Mouse (Mus musculus) brain, embryonic 14.5 days (tissue): ENCODE measurements around the gene Ets2. TPM values are rescaled to one million over a fixed set of nuclear protein-coding genes. Genes with fewer than 3 reads are reported as not detected.

ENCODE experiments used
- DNase-seq: peaks from one replicate; pipeline ENCODE4 v3.0.0-alpha.2; 2011; ENCODE audit warnings: low read depth
- CTCF ChIP-seq: fragments of 200-500 bp; IDR thresholded peaks from 2 replicates; pipeline ENCODE4 v1.5.1; 2012; ENCODE audit warnings: inconsistent platforms, mild to moderate bottlenecking, moderate library complexity, borderline replicate concordance; ENCODE audit not compliant: insufficient read depth, insufficient read length; ENCODE audit errors: extremely low read depth
- POLR2A ChIP-seq: fragments of 200-500 bp; IDR thresholded peaks from 2 replicates; pipeline ENCODE4 v1.6.1; 2012; ENCODE audit warnings: mild to moderate bottlenecking, inconsistent platforms, borderline replicate concordance; ENCODE audit not compliant: poor library complexity, insufficient read depth, insufficient read length, severe bottlenecking; ENCODE audit errors: extremely low read depth
- polyA plus RNA-seq: library from polyadenylated mRNA; depleted of rRNA; stranded (reverse); fragments of >200 nt; gene quantifications from 2 replicates; pipeline ENCODE4 v1.2.3, GENCODE M21; 2012

Ets2 gene
- polyA plus RNA-seq, 1 experiment: 18.3 TPM

DNA sequence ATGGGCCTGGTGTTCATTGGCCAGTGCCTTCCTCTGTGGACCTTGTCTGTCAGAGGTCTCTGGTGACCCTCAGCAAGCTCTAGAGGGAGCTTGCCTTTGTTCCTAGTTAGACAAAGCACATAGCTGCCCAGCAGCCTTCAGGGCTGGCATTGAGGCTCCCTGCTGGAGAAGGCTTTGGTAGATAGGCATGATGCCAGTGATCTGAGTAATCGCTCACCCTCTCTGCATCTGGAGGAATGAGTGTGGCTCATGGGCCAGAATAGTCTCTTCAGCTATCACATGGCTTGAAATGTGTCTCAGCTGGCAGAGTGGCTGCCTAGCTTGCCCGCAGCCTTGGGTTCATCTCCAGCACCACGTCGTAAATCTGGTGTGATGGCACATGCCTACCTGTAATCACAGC, 16.2 kb downstream of the Ets2 start:
- TF ChIP-seq POLR2A: no peak
- TF ChIP-seq CTCF: no peak
- no peak for DNase-seq

DNA sequence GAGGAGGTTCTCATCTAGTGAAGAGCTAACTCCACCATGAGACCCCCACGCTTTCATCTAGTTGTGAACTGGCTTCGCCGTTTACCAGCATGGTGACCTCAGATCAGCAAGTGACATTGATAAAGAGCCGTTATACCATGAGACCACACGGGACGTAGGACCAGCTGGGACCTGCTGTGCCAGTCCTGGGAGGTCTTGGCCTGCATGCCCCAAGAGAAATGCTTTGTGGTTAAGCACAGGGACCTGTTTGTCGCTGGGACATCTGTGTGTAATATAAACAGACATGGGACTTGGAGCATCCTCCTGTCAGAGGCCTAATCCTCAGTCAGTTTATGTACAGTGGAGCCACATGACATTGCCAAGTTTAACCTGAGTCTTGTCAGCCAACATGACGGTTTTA, 18.7 kb downstream of the Ets2 start:
- DNase-seq: no peak
- TF ChIP-seq POLR2A (no peak), CTCF (no peak)

DNA sequence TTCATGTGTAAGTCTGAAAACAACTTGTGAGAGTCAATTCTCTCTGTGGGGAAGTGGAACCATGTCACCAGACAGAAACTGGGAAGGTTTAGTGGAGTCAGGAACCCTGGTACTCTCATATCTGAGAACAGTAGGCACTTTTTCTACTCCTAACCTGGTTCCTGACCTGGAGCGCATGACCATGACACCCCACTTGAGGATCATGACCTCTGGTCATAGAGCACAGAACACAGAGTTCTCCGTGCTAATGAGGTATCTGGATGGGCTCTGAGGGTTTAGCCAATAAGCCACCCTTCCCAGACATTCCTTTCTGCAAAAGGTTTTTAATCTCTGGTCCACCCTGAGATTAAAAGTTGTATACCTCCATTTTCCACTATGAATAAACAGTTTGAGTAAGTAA, 22.4 kb downstream of the Ets2 start:
- DNase-seq: no peak
- TF ChIP-seq POLR2A (no peak), CTCF (no peak)

DNA sequence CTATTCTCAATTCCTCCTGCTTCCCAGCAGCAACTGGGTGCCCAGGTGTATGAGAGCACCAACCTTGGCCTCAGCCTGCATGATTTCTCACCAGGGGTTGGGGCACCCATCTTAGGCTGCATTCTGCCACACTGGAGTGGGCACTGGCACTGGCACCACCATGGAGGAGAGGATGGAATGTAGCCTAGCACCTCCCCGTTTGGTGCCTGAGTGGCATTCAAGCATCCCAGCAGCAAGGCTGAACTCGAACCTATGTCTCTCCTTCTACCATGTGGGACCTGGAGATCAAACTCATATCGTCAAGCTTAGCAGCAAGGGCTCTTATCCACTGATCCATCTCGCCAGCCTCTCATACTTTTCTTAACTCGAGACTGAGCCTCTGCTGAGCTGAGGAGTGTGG, 22.9 kb downstream of the Ets2 start:
- no peak for DNase-seq
- TF ChIP-seq CTCF (no peak), POLR2A (no peak)

DNA sequence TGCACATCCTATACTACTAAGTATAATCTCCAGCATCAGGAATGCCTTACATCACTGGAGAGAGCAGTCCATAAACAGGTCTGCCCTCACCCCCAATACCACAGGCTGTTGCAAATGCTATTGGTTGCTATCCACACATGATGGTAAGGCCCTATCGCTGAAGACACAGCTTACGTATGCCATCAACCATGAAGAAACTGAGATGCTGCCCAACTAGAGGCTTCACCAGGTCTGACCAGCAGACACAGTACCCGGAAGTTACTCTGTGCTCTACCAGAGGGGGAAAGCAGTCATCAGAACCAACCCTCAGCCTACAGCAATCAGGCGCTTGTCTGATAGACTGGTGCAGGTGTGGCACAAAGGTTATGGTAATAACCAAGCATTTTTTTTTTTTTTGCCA, 24.9 kb downstream of the Ets2 start:
- TF ChIP-seq CTCF: no peak
- no peak for TF ChIP-seq POLR2A
- DNase-seq: no peak

DNA sequence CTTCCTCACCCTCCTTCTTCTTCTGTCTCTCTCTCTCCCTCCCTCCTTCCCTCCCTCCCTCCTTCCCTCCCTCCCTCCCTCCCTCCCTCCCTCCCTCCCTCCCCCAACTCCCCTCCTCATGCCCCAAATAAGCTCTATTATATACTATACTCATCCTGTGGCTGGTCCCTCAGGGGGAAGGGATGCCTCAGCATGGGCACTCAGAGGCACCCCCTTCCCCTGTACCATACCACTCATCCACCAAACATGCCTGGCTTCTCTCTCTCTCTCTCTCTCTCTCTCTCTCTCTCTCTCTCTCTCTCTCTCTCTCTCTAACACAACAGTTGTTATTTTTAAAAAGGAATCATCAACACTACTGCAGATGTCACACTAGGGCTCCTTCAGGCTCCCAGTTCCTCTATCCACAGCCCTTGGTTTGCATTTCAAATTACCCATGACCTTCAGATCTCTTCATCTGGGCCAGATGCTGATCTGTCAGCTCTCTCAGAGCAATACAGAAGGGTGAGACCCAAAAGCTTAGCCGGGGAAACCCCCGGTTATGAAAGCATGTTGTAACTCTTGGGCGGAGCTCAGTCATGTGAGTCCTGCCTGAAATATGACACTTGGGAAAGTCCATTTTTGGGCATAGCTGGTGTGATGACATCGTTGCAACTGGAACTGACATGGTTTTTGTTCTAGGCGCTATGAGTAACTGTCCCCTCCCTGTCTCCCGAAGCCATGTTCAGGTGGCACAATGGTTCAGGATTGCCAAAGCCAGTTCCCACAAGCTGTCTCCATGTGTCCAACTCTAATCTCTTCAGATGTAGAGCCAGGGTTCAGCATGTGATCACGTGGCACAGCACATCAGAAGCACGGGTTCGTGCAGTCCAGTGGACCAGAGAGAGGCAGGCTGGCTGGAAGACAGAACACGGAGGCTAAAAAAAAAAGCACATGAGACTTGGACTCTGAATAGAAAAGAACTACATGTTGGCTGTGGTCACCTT, 26.9 kb downstream of the Ets2 start:
- TF ChIP-seq CTCF (no peak), POLR2A (no peak)
- peak; percentile 12 for DNase-seq

DNA sequence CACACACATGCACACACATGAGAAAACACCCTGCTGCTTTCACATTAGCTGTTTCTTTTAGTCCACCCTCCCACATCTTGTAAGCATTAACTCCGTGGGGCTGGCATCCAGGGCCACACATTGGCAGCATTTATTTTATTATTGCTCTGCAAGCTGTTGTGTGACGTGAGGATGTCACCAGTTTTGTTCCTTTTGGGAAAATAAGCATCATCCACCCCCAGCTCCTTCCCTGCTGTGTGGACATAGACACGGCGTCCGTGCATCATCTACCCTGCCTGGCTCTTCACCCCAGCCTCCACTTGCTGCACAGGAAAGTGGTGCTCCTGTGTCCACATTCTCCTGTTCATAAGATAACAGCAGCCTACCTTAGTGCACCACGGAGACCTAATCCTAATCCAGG, 27.9 kb downstream of the Ets2 start:
- no peak for DNase-seq
- TF ChIP-seq POLR2A: no peak
- no peak for TF ChIP-seq CTCF

DNA sequence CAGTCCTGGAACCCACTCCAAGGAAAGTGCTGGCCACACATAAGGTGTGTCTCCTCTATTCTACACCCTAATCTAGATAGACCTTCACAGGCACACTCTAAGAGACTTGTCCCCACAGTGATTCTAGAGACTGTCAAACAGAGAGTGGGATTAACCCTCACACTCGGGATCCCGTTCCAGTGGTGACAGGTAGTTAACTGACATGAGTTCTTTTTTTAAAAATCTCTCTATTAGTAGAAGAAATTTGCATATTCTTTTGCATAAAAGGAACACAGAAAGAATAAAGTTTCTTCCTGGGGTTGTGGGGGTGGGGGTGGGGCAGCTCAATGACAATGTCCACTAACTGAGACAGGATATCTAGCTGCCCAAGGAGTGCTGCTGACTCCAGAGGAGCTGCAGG, 32.9 kb downstream of the Ets2 start:
- no peak for TF ChIP-seq CTCF
- TF ChIP-seq POLR2A: no peak
- DNase-seq: no peak

DNA sequence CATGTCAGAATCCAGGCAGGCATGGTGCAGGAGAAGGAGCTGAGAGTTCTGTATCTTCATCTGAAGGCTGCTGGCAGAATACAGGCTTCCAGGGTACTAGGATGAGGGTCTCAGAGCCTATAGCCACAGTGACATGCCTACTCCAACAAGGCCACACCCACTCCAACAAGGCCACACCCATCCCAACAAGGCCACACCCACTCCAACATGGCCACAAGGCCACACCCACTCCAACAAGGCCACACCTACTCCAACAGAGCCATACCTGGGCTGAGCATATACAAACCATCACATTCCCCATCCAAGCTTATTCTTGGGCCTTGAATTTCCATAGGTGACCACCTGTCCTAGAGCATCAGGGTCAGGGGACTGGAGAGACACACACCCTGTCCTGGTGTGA, 34.2 kb downstream of the Ets2 start:
- DNase-seq: no peak
- TF ChIP-seq POLR2A (no peak), CTCF (no peak)

DNA sequence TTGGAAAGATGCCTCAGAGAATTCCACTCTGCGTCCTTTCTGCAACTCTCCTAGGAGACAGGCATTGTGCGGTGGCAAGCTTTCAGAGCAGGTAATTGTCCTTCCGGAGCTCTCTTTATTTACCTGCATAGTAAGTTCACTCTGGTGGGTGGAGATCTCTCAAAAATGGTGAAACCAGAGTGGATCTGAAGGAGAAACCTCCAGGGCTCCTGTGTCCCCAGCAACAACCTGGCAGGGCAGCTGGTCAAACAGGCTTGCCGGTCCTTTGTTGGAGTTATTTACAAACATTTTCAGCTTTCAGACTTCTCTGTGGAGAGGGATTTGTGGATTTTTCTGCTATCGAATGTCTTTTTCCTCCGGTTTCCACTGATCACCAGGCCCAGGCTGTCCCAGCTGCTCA, 34.6 kb downstream of the Ets2 start:
- TF ChIP-seq POLR2A (no peak), CTCF (no peak)
- no peak for DNase-seq

DNA sequence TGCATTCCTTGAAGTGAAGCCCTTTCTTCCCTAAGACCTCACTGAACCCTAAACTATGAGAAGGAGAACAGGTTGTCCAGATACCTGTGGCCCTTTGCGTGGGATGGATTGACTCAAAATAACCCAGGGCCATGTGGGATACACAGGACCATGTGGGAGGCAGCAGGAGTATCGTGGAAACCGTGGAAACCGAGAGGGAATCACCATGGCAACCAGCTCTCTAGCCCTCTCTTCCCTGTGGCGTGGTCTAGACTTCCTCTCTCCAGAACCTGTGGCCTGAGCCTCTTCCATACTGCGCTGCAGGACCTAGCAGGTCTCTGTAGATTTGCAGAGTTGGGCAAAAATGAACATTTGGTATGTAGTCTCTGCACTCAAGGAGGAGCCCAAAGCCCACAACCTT, 37.6 kb downstream of the Ets2 start:
- DNase-seq: peak; percentile 44
- TF ChIP-seq CTCF (no peak), POLR2A (no peak)

DNA sequence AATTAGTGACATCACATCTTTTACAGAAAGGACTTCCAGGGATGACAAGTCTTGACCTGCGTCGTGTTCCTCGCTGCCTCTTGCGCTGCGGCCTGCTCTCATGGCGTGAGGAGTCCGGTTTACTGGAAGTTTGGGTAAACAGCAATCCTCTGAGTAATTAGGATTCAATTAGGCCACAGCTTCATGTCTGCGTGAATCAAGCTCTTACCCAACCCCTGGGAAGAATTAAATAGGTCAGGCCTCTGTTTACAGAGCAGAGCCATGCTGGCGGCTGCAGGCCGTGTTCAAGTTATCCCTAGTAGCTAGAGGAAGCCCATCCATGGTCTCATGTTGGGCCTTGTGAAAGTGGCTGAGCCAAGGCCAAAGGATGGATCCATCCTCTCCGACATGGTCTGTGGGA, 39.5 kb downstream of the Ets2 start:
- DNase-seq: peak; percentile 28
- TF ChIP-seq CTCF (no peak), POLR2A (no peak)
